In genomic region chr4:88718715-88719114, GRCm38 (mm10) we compare ENCODE assay signal across 9 mouse cellular contexts. TPM values are rescaled to one million over a fixed set of nuclear protein-coding genes. Genes with fewer than 3 reads are reported as not detected.
A peak's percentile ranks its signal among the peaks of the same experiment; 100 is the strongest.
DNase-seq lines count a peak whose midpoint lies in the region; ATAC-seq lines count a peak whose summit lies in the region.
"Had no signal": no experiment of that assay in that cellular context is flagged by ENCODE, and none has a peak within 500 bp of the region (broad histone marks: within the 10 kb centered on the region; RNA-seq: fewer than 3 reads in every experiment).

No protein-coding gene starts in this region.

- H3K36me3 ChIP-seq in lung, embryonic 15.5 days: peaks cover 41% of the 10 kb centered on the region
- H3K36me3 ChIP-seq in forebrain, embryonic 11.5 days (ENCODE audit: control insufficient read depth, insufficient read depth, low read length): peaks cover 12% of the 10 kb centered on the region; the same call in 1 of the 2 replicates
- peaks cover 4% of the 10 kb centered on the region; the same call in 1 of the 2 replicates for H3K36me3 ChIP-seq in limb, embryonic 11.5 days (ENCODE audit: control insufficient read depth, insufficient read depth, low read length)
- H3K36me3 ChIP-seq in neural tube, embryonic 14.5 days (ENCODE audit: control insufficient read depth, insufficient read depth, low read length): peaks cover 11% of the 10 kb centered on the region; the same call in 1 of the 2 replicates

- peak overlapping the region; percentile 19; the same call in 1 of the 2 replicates for H3K27ac ChIP-seq in lung, embryonic 15.5 days
- no peak overlapping the region for H3K27ac ChIP-seq in forebrain, embryonic 11.5 days (ENCODE audit: low read depth, low read length)
- no peak overlapping the region for H3K27ac ChIP-seq in limb, embryonic 11.5 days (replicated peaks; ENCODE audit: low read depth, low read length)
- H3K27ac ChIP-seq in neural tube, embryonic 14.5 days (ENCODE audit: low read depth, low read length): no peak overlapping the region

- peak overlapping the region; percentile 28 for H3K4me3 ChIP-seq in lung, embryonic 15.5 days
- H3K4me3 ChIP-seq in forebrain, embryonic 11.5 days (ENCODE audit: low read depth, low read length): peak overlapping the region; percentile 12; the same call in 1 of the 2 replicates
- H3K4me3 ChIP-seq in limb, embryonic 11.5 days (ENCODE audit: low read depth, low read length): no peak overlapping the region
- H3K4me3 ChIP-seq in neural tube, embryonic 14.5 days (ENCODE audit: low read depth, low read length): peak overlapping the region; percentile 17

- H3K9me3 ChIP-seq in lung, embryonic 15.5 days: no peaks in the 10 kb centered on the region
- H3K9me3 ChIP-seq in forebrain, embryonic 11.5 days (ENCODE audit: control insufficient read depth, low read length): no peaks in the 10 kb centered on the region; the same call in 1 of the 2 replicates
- 0 out of 2 replicates have a peak, but pooled peaks cover 2% of the 10 kb centered on the region for H3K9me3 ChIP-seq in limb, embryonic 11.5 days (ENCODE audit: control insufficient read depth, low read length)
- H3K9me3 ChIP-seq in neural tube, embryonic 14.5 days (ENCODE audit: control insufficient read depth, low read length): no peaks in the 10 kb centered on the region

- ATAC-seq in lung, embryonic 15.5 days (ENCODE audit: borderline replicate concordance, extremely low read depth, low FRiP score, low TSS enrichment): no peak
- no peak for ATAC-seq in forebrain, embryonic 11.5 days (replicated peaks; ENCODE audit: low FRiP score)
- ATAC-seq in limb, embryonic 11.5 days (ENCODE audit: insufficient number of reproducible peaks, low FRiP score, low TSS enrichment, low read depth): no peak
- no peak for ATAC-seq in neural tube, embryonic 14.5 days (ENCODE audit: low read depth)

- H3K27me3 ChIP-seq in lung, embryonic 15.5 days: no peaks in the 10 kb centered on the region
- H3K27me3 ChIP-seq in forebrain, embryonic 11.5 days (ENCODE audit: control insufficient read depth, insufficient read depth, low read length): no peaks in the 10 kb centered on the region
- H3K27me3 ChIP-seq in limb, embryonic 11.5 days (ENCODE audit: control insufficient read depth, insufficient read depth, low read length): no peaks in the 10 kb centered on the region
- no peaks in the 10 kb centered on the region for H3K27me3 ChIP-seq in neural tube, embryonic 14.5 days (ENCODE audit: control insufficient read depth, insufficient read depth, low read length)

- no peak for DNase-seq in lung, adult 18-20 months
- no peak for DNase-seq in forebrain, embryonic 11.5 days (ENCODE audit: low spot score)
- no peak for DNase-seq in limb, embryonic 11.5 days (ENCODE audit: low spot score)
- DNase-seq in frontal cortex, postnatal 14 days (ENCODE audit: low spot score in 2 of 2): no peak
- DNase-seq in left cerebral cortex, adult 9 months (ENCODE audit: low spot score in 2 of 2): no peak
- no peak for DNase-seq in left cerebral cortex, adult 18-20 months (ENCODE audit: low spot score in 2 of 2)
- DNase-seq: gastrocnemius, postnatal 36 days had no signal

- WGBS in lung, embryonic 15.5 days: 34% methylated on average over 1 of the region's 1 CpGs
- 74% methylated on average over 1 of the region's 1 CpGs for WGBS in forebrain, embryonic 11.5 days
- 83% methylated on average over 1 of the region's 1 CpGs for WGBS in limb, embryonic 11.5 days
- 56% methylated on average over 1 of the region's 1 CpGs for WGBS in neural tube, embryonic 14.5 days

- peak overlapping the region; percentile 22; the same call in 1 of the 2 replicates for H3K9ac ChIP-seq in lung, embryonic 15.5 days
- H3K9ac ChIP-seq in forebrain, embryonic 11.5 days (ENCODE audit: low read length): no peak overlapping the region
- no peak overlapping the region for H3K9ac ChIP-seq in limb, embryonic 11.5 days (ENCODE audit: low read length)
- H3K9ac ChIP-seq in neural tube, embryonic 14.5 days (replicated peaks; ENCODE audit: low read depth, low read length): 0 out of 2 replicates have a peak overlapping the region, but pooled peaks have one; percentile 18

- peaks cover 31% of the 10 kb centered on the region for H3K4me1 ChIP-seq in lung, embryonic 15.5 days
- peaks cover 15% of the 10 kb centered on the region; the same call in 1 of the 2 replicates for H3K4me1 ChIP-seq in forebrain, embryonic 11.5 days (replicated peaks; ENCODE audit: control insufficient read depth, insufficient read depth, low read length)
- peaks cover 18% of the 10 kb centered on the region for H3K4me1 ChIP-seq in limb, embryonic 11.5 days (ENCODE audit: control insufficient read depth, insufficient read depth, low read length)
- H3K4me1 ChIP-seq in neural tube, embryonic 14.5 days (ENCODE audit: control insufficient read depth, insufficient read depth, low read length): peaks cover 25% of the 10 kb centered on the region

- peak overlapping the region; percentile 71 for H3K4me2 ChIP-seq in lung, embryonic 15.5 days
- H3K4me2 ChIP-seq in forebrain, embryonic 11.5 days (ENCODE audit: low read depth, low read length, severe bottlenecking): peak overlapping the region; percentile 34; the same call in 1 of the 2 replicates
- peak overlapping the region; percentile 31 for H3K4me2 ChIP-seq in limb, embryonic 11.5 days (ENCODE audit: low read depth, severe bottlenecking)
- peak overlapping the region; percentile 86 for H3K4me2 ChIP-seq in neural tube, embryonic 14.5 days (ENCODE audit: low read depth, low read length)

RNA-seq across cellular contexts. Expression of gene Gm26566, which starts 2.9 kb away (rescaled TPM):
- 1.1 and 1.7 TPM in 2 replicates for polyA plus RNA-seq in lung, embryonic 15.5 days (2015; fragmentation: Nextera tagmentation; extraction: Ambion mirVana)
- 0.81 and 1.3 TPM in 2 replicates for polyA plus RNA-seq in forebrain, embryonic 11.5 days (2014; fragmentation: Nextera tagmentation; extraction: Ambion mirVana)
- 0.81 and 1.5 TPM in 2 replicates for polyA plus RNA-seq in limb, embryonic 11.5 days (2014; fragmentation: Nextera tagmentation; extraction: Ambion mirVana)
- 1.6 and 2.6 TPM in 2 replicates for polyA plus RNA-seq in neural tube, embryonic 14.5 days (2014; fragmentation: Nextera tagmentation; extraction: Ambion mirVana)
- total RNA-seq in left cerebral cortex, adult 18-20 months (2021): under 1 TPM; 0.49 to 0.89 TPM

RNA-seq across cellular contexts. Expression of gene Klhl9, which starts 3.5 kb away (rescaled TPM):
- 93.3 and 96.3 TPM in 2 replicates for polyA plus RNA-seq in lung, embryonic 15.5 days (2015; fragmentation: Nextera tagmentation; extraction: Ambion mirVana)
- polyA plus RNA-seq in forebrain, embryonic 11.5 days (2014; fragmentation: Nextera tagmentation; extraction: Ambion mirVana): 136 and 144 TPM in 2 replicates
- polyA plus RNA-seq in limb, embryonic 11.5 days (2014; fragmentation: Nextera tagmentation; extraction: Ambion mirVana): 139 and 140 TPM in 2 replicates
- 129 and 164 TPM in 2 replicates for polyA plus RNA-seq in neural tube, embryonic 14.5 days (2014; fragmentation: Nextera tagmentation; extraction: Ambion mirVana)
- 100 to 1,000 TPM; 100 to 103 TPM for total RNA-seq in left cerebral cortex, adult 18-20 months (2021)

RNA-seq across cellular contexts. Expression of gene Ifnab, which starts 27.6 kb away (rescaled TPM):
- not detected in 2 replicates for polyA plus RNA-seq in lung, embryonic 15.5 days (2015; fragmentation: Nextera tagmentation; extraction: Ambion mirVana)
- polyA plus RNA-seq in forebrain, embryonic 11.5 days (2014; fragmentation: Nextera tagmentation; extraction: Ambion mirVana): not detected in 2 replicates
- polyA plus RNA-seq in limb, embryonic 11.5 days (2014; fragmentation: Nextera tagmentation; extraction: Ambion mirVana): not detected in 2 replicates
- polyA plus RNA-seq in neural tube, embryonic 14.5 days (2014; fragmentation: Nextera tagmentation; extraction: Ambion mirVana): not detected in 2 replicates
- not detected for total RNA-seq in left cerebral cortex, adult 18-20 months (2021)
- total RNA-seq: gastrocnemius, postnatal 36 days had no signal

RNA-seq across cellular contexts. Expression of gene Ifna2, which starts 35.0 kb away (rescaled TPM):
- not detected in 2 replicates for polyA plus RNA-seq in lung, embryonic 15.5 days (2015; fragmentation: Nextera tagmentation; extraction: Ambion mirVana)
- polyA plus RNA-seq in forebrain, embryonic 11.5 days (2014; fragmentation: Nextera tagmentation; extraction: Ambion mirVana): not detected in 2 replicates
- polyA plus RNA-seq in limb, embryonic 11.5 days (2014; fragmentation: Nextera tagmentation; extraction: Ambion mirVana): not detected in 2 replicates
- polyA plus RNA-seq in neural tube, embryonic 14.5 days (2014; fragmentation: Nextera tagmentation; extraction: Ambion mirVana): not detected in 2 replicates
- not detected for total RNA-seq in left cerebral cortex, adult 18-20 months (2021)
- total RNA-seq: gastrocnemius, postnatal 36 days had no signal

RNA-seq across cellular contexts. Expression of gene Gm13271, which starts 36.0 kb away (rescaled TPM):
- polyA plus RNA-seq in lung, embryonic 15.5 days (2015; fragmentation: Nextera tagmentation; extraction: Ambion mirVana): not detected in 2 replicates
- polyA plus RNA-seq in forebrain, embryonic 11.5 days (2014; fragmentation: Nextera tagmentation; extraction: Ambion mirVana): not detected in 2 replicates
- not detected in 2 replicates for polyA plus RNA-seq in limb, embryonic 11.5 days (2014; fragmentation: Nextera tagmentation; extraction: Ambion mirVana)
- polyA plus RNA-seq in neural tube, embryonic 14.5 days (2014; fragmentation: Nextera tagmentation; extraction: Ambion mirVana): not detected in 2 replicates
- total RNA-seq in left cerebral cortex, adult 18-20 months (2021): not detected
- total RNA-seq: gastrocnemius, postnatal 36 days had no signal

Comparison
In these comparisons a context has a peak if more than half of its experiments do, and no peak if none do; other contexts are left out.
1. H3K4me2 ChIP-seq: peak in every context shown above with its lines; median percentile 86 in neural tube, embryonic 14.5 days; 71 in lung, embryonic 15.5 days; 34 in forebrain, embryonic 11.5 days; 31 in limb, embryonic 11.5 days.
2. H3K9ac ChIP-seq: peak in lung, embryonic 15.5 days (single experiment) and neural tube, embryonic 14.5 days (single experiment); none in forebrain, embryonic 11.5 days (single experiment) and limb, embryonic 11.5 days (single experiment).